Mouse (Mus musculus) CH12.LX (cell line): ENCODE results near the gene Rps27l. TPM values are rescaled to one million over a fixed set of nuclear protein-coding genes. Genes with fewer than 3 reads are reported as not detected.

Experiments
- DNase-seq: peaks from one replicate; pipeline ENCODE4 v3.0.0-alpha.2; 2013; ENCODE audit errors: extremely low read depth
- H3K27ac ChIP-seq: 2 replicates; pipeline ENCODE4 v1.5.1; 2012; ENCODE audit warnings: low read depth, mild to moderate bottlenecking, control low read depth, moderate library complexity; ENCODE audit not compliant: insufficient read depth
- H3K27me3 ChIP-seq: replicated peaks from 2 replicates; pipeline ENCODE3; 2012; ENCODE audit warnings: inconsistent platforms
- H3K36me3 ChIP-seq, 2 experiments: replicated peaks in 1 of 2; 2 replicates each; pipeline versions ENCODE3 to v1.6.1; 2012; ENCODE audit warnings: inconsistent platforms in 1 of 2, low read length in 1 of 2, mild to moderate bottlenecking in 1 of 2, mixed read lengths in 1 of 2, moderate library complexity in 1 of 2; ENCODE audit not compliant: control insufficient read depth in 1 of 2, insufficient read depth in 1 of 2
- H3K4me1 ChIP-seq, 2 experiments: 2 replicates each; pipeline ENCODE4 v1.6.1; 2012; ENCODE audit warnings: inconsistent platforms in 1 of 2, moderate library complexity in 1 of 2; ENCODE audit not compliant: insufficient read depth in 2 of 2, control insufficient read depth in 1 of 2
- H3K4me2 ChIP-seq: 2 replicates; pipeline ENCODE4 v1.6.1; 2012; ENCODE audit warnings: low read depth, mild to moderate bottlenecking, control low read depth; ENCODE audit not compliant: poor library complexity, insufficient read depth, severe bottlenecking
- H3K4me3 ChIP-seq, 3 experiments: fragments of 150-350 bp in 1 of 3; sonication (generic) in 1 of 3; replicated peaks in 1 of 3; 2 replicates each; pipeline versions ENCODE3 to v1.5.1; 2011 to 2012; ENCODE audit warnings: low read depth in 2 of 3, low read length in 2 of 3, mild to moderate bottlenecking in 2 of 3, moderate library complexity in 2 of 3, control low read depth in 1 of 3, improper control_type of control experiment in 1 of 3, inconsistent platforms in 1 of 3, mixed read lengths in 1 of 3; ENCODE audit not compliant: poor library complexity in 1 of 3
- H3K79me2 ChIP-seq: replicated peaks from 2 replicates; pipeline ENCODE4 v1.6.1; 2012; ENCODE audit warnings: mild to moderate bottlenecking, moderate library complexity; ENCODE audit not compliant: control insufficient read depth, poor library complexity, insufficient read depth, severe bottlenecking; ENCODE audit errors: extremely low read depth
- H3K9ac ChIP-seq: 2 replicates; pipeline ENCODE4 v1.6.1; 2012; ENCODE audit warnings: low read depth, mild to moderate bottlenecking, control low read depth, moderate library complexity; ENCODE audit not compliant: insufficient read depth
- H3K9me3 ChIP-seq: replicated peaks from 2 replicates; pipeline ENCODE3; 2012; ENCODE audit warnings: low read length, inconsistent platforms, mixed read lengths
- CHD1 ChIP-seq: IDR thresholded peaks from 2 replicates; pipeline ENCODE4 v1.6.1; 2012; ENCODE audit warnings: low read depth, low read length, improper control_type of control experiment, inconsistent platforms
- ELF1 ChIP-seq: IDR thresholded peaks from 2 replicates; pipeline ENCODE4 v1.6.1; 2014; ENCODE audit warnings: low read depth, mild to moderate bottlenecking, inconsistent platforms, low read length, improper control_type of control experiment
- ETS1 ChIP-seq: conservative IDR thresholded peaks from 2 replicates; pipeline ENCODE4 v1.6.1; 2012; ENCODE audit warnings: low read depth, mild to moderate bottlenecking, inconsistent platforms, low read length, improper control_type of control experiment, moderate library complexity
- GABPA ChIP-seq: IDR thresholded peaks from 2 replicates; pipeline ENCODE4 v1.6.1; 2012; ENCODE audit warnings: low read depth, low read length, improper control_type of control experiment, inconsistent platforms; ENCODE audit not compliant: insufficient replicate concordance
- MAX ChIP-seq: IDR thresholded peaks from 2 replicates; pipeline ENCODE4 v1.6.1; 2011; ENCODE audit warnings: low read length, improper control_type of control experiment
- MEF2A ChIP-seq: IDR thresholded peaks from 2 replicates; pipeline ENCODE4 v1.6.1; 2014; ENCODE audit warnings: low read depth, mild to moderate bottlenecking, inconsistent platforms, low read length, improper control_type of control experiment, borderline replicate concordance
- MYC ChIP-seq: IDR thresholded peaks from 2 replicates; pipeline ENCODE4 v1.6.1; 2011; ENCODE audit warnings: low read depth, mild to moderate bottlenecking, improper control_type of control experiment, low read length
- POLR2A ChIP-seq: IDR thresholded peaks from 2 replicates; pipeline ENCODE4 v1.6.1; 2011; ENCODE audit warnings: low read depth, mild to moderate bottlenecking, improper control_type of control experiment, low read length
- POLR2AphosphoS2 ChIP-seq: IDR thresholded peaks from 2 replicates; pipeline ENCODE4 v1.6.1; 2011; ENCODE audit warnings: low read depth, low read length, improper control_type of control experiment
- RAD21 ChIP-seq: IDR thresholded peaks from 2 replicates; pipeline ENCODE4 v1.6.1; 2011; ENCODE audit warnings: low read depth, mild to moderate bottlenecking, low read length, improper control_type of control experiment, moderate library complexity
- TCF12 ChIP-seq: IDR thresholded peaks from 2 replicates; pipeline ENCODE4 v1.6.1; 2014; ENCODE audit warnings: low read depth, mild to moderate bottlenecking, inconsistent platforms, low read length, improper control_type of control experiment
- USF1 ChIP-seq: IDR thresholded peaks from 2 replicates; pipeline ENCODE4 v1.6.1; 2014; ENCODE audit warnings: low read depth, mild to moderate bottlenecking, inconsistent platforms, low read length, improper control_type of control experiment
- ZMIZ1 ChIP-seq: IDR thresholded peaks from 2 replicates; pipeline ENCODE4 v1.6.1; 2012; ENCODE audit warnings: low read depth, mild to moderate bottlenecking, inconsistent platforms, low read length, improper control_type of control experiment
- ZNF384 ChIP-seq: IDR thresholded peaks from 2 replicates; pipeline ENCODE4 v1.6.1; 2012; ENCODE audit warnings: low read depth, low read length, improper control_type of control experiment, inconsistent platforms
- dilution Hi-C: fragments of 300-500 bp; cut with MboI; formaldehyde crosslinking; loops from 2 replicates; pipeline ENCODE4 v1.14.3; 2020; ENCODE audit warnings: low sequenced_read_pairs; ENCODE audit not compliant: extremely low pct_unique_long_range_greater_than_20kb, extremely low pct_ligation_motif_present
- in situ Hi-C: fragments of 300-500 bp; cut with MboI; formaldehyde crosslinking; loops from 3 replicates; pipeline ENCODE4 v1.14.3; 2019; ENCODE audit warnings: low sequenced_read_pairs, low pct_ligation_motif_present, low pct_unique_long_range_greater_than_20kb, mixed read lengths
- polyA plus RNA-seq: library from polyadenylated mRNA; unstranded; fragments of >175 nt; gene quantifications from 2 replicates; pipeline ENCODE4 v1.2.1, GENCODE M21; 2012; ENCODE audit warnings: low read depth; ENCODE audit not compliant: insufficient read length
- total RNA-seq, 2 experiments: library from RNA; depleted of rRNA; stranded (reverse); fragments of 300-350 nt in 1 of 2; fragments of >200 nt in 1 of 2; gene quantifications; 2 replicates each; pipeline ENCODE4 v1.2.3; 2012 to 2014

The Rps27l gene
- total and polyA plus RNA-seq, 3 experiments: 593 to 1,755 (median 694) TPM

DNA sequence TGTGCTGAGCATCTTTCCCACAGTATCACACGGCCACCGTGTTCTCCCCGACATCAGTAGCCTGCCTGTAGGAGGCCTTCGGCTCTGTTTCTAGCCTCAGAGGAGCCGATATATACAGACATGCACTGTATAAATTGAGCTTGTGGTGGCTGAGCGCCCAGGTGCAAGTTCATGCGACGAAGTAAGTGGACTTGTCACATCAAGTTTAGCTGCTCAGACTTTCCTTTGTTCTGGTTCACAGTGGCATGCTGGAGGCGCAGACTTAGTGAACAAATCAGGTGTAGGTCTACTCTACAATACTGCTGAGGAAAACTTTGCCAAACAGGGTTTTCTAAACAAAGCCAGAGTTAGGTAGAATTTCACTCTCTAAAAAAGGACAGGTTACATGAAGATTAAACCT lies 39.9 kb upstream of the Rps27l start:
- no peak for DNase-seq
- Histone ChIP-seq H3K9ac (no peak overlapping the region), H3K4me1 (peaks cover 4 to 28% of the 10 kb centered on the region in 2 experiments; a peak in 3 of 4 replicates), H3K79me2 (peaks cover 30% of the 10 kb centered on the region), H3K36me3 (peaks cover 0 to 50% of the 10 kb centered on the region in 2 experiments), H3K4me3 (no peak overlapping the region), H3K4me2 (no peak overlapping the region), H3K27ac (no peak overlapping the region), H3K9me3 (peaks cover 3% of the 10 kb centered on the region), H3K27me3 (no peaks in the 10 kb centered on the region)
- dilution Hi-C loops (no loop called here), in situ Hi-C loops (no loop called here)
- TF ChIP-seq ELF1: no peak
- no peak for TF ChIP-seq RAD21
- no peak for TF ChIP-seq POLR2AphosphoS2
- no peak for TF ChIP-seq ZNF384
- TF ChIP-seq GABPA: no peak
- no peak for TF ChIP-seq POLR2A
- TF ChIP-seq TCF12: no peak
- TF ChIP-seq MYC: no peak
- TF ChIP-seq USF1: no peak

GRCm38 (mm10) chr9:66907126-66907525 lies 38.8 kb upstream of the Rps27l start:
- Histone ChIP-seq H3K4me1 (peaks cover 4 to 32% of the 10 kb centered on the region in 2 experiments; a peak in 3 of 4 replicates), H3K27me3 (no peaks in the 10 kb centered on the region), H3K36me3 (peaks cover 0 to 51% of the 10 kb centered on the region in 2 experiments), H3K27ac (no peak overlapping the region), H3K79me2 (peaks cover 34% of the 10 kb centered on the region), H3K9me3 (no peaks in the 10 kb centered on the region), H3K4me2 (no peak overlapping the region), H3K4me3 (no peak overlapping the region), H3K9ac (no peak overlapping the region)
- in situ Hi-C loops: no loop called here
- DNase-seq: no peak
- TF ChIP-seq MAX: no peak
- no peak for TF ChIP-seq MEF2A
- no peak for TF ChIP-seq ZNF384
- no peak for TF ChIP-seq ZMIZ1
- no peak for TF ChIP-seq GABPA
- no peak for TF ChIP-seq CHD1
- TF ChIP-seq POLR2AphosphoS2: no peak
- no peak for TF ChIP-seq ELF1
- TF ChIP-seq ETS1: no peak
- dilution Hi-C loops: no loop called here
